Mouse (Mus musculus) liver, adult 2 months (tissue): Measurements from ENCODE around the gene Pcnx2.

Experiments
- CTCF ChIP-seq: fragments of 200-500 bp; IDR thresholded peaks from 2 replicates; pipeline ENCODE4 v1.5.1; 2011; ENCODE audit warnings: low read depth, low read length, control low read depth
- POLR2A ChIP-seq: fragments of 200-500 bp; IDR thresholded peaks from 2 replicates; pipeline ENCODE4 v1.6.1; 2011; ENCODE audit warnings: low read length, control low read depth; ENCODE audit not compliant: insufficient read depth; ENCODE audit errors: extremely low read depth

DNA sequence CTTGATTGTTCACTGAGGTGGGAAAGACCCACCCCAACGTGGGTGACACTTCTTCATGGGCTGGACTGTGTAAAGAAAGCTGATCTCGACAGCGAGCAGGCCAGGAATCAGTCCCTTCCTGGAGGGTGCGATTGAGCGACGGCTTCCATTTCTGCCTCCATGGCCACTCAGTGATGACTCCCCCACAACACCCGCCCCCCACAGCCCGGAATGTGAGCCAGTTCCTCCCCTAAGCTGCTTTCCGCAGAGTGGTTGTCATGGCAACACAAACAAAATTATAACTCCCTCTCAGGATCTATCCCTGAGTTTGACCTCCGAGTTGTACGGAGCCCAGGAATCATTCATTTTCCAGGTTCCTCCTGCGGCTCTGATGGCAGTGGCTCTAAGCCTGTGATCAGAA is 91.7 kb downstream of the Pcnx2 start:
- TF ChIP-seq CTCF (no peak), POLR2A (no peak)
